Mouse (Mus musculus) olfactory bulb, adult 2 months (tissue): ENCODE data around the gene Ppp1ca.

Source experiments
- CTCF ChIP-seq: fragments of 200-500 bp; IDR thresholded peaks from 2 replicates; pipeline ENCODE4 v1.5.1; 2012; ENCODE audit warnings: low read depth, mild to moderate bottlenecking, low read length, moderate library complexity; ENCODE audit not compliant: insufficient read depth
- POLR2A ChIP-seq: fragments of 200-500 bp; IDR thresholded peaks from 2 replicates; pipeline ENCODE4 v1.6.1; 2012; ENCODE audit warnings: mild to moderate bottlenecking, low read depth, low read length, moderate library complexity; ENCODE audit not compliant: insufficient read depth

DNA sequence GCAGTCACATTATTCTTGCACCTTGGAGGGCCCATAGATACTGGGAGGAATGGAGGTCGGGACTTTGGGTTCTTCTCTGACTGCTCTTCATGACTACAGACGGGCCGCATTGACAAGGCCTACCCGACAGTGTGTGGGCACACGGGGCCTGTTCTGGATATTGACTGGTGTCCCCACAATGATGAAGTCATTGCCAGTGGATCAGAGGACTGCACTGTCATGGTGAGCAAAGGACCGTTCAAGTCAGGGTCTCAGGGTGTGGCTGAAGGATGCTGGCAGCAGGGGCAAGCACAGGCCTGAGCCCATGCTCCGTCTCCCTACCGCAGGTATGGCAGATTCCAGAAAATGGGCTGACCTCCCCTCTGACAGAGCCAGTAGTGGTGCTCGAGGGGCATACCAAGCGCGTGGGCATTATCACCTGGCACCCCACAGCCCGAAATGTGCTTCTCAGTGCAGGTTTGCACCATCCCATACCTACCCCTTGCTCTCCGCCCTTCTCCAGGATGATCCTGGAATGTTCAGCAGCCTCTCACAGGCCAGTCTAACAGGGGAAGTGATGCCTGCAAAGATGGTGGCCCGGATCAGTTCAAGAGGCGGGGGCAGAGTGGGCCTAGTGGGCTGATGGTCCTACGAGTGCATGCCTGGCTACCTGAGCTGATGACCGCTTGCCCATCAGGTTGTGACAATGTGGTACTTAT is 42.0 kb upstream of the Ppp1ca start:
- TF ChIP-seq CTCF, result no peak
- no peak for TF ChIP-seq POLR2A
